Mouse (Mus musculus): ENCODE results near the gene Trip13. TPM values are rescaled to one million over a fixed set of nuclear protein-coding genes. Genes with fewer than 3 reads are reported as not detected.
A peak's percentile ranks its signal among the peaks of the same experiment; 100 is the strongest.

The Trip13 gene
- total RNA-seq (2021), result under 1 TPM; 0.42 to 0.49 TPM

- peak; percentile 88 to 94 for DNase-seq (ENCODE audit: extremely low spot score in 1 of 2, low spot score in 1 of 2)
These were observed at the start of gene Trip13, which contains the start of gene Brd9 for GRCm38 (mm10) chr13:73937321-73938176. Trip13 (minus strand) TSS chr13:73937784. Brd9 (plus strand) TSS chr13:73937811.

- no peak for DNase-seq (ENCODE audit: extremely low spot score in 1 of 2, low spot score in 1 of 2)
These were observed 39.4 kb upstream of the Trip13 start for GRCm38 (mm10) chr13:73976935-73977334.

- DNase-seq (ENCODE audit: extremely low spot score in 1 of 2, low spot score in 1 of 2), result no peak
These were observed 36.9 kb upstream of the Trip13 start for GRCm38 (mm10) chr13:73974523-73974922.

- DNase-seq (ENCODE audit: extremely low spot score in 1 of 2, low spot score in 1 of 2), result peak in 1 of 2 experiments; percentile 39
These were observed 33.2 kb upstream of the Trip13 start for GRCm38 (mm10) chr13:73970545-73971448.

GRCm38 (mm10) chr13:73963551-73963950 is 26.0 kb upstream of the Trip13 start, which contains the start of gene Zdhhc11:
Zdhhc11 (plus strand) TSS chr13:73963851.
- DNase-seq (ENCODE audit: extremely low spot score in 1 of 2, low spot score in 1 of 2), result no peak

GRCm38 (mm10) chr13:73961177-73961576 is 23.6 kb upstream of the Trip13 start:
- DNase-seq (ENCODE audit: extremely low spot score in 1 of 2, low spot score in 1 of 2), result no peak

- no peak for DNase-seq (ENCODE audit: extremely low spot score in 1 of 2, low spot score in 1 of 2)
These were observed 22.6 kb upstream of the Trip13 start for GRCm38 (mm10) chr13:73960117-73960652.

- DNase-seq (ENCODE audit: extremely low spot score in 1 of 2, low spot score in 1 of 2), result no peak
These were observed 17.9 kb upstream of the Trip13 start for GRCm38 (mm10) chr13:73955531-73955930.

- no peak for DNase-seq (ENCODE audit: extremely low spot score in 1 of 2, low spot score in 1 of 2)
These were observed 17.1 kb upstream of the Trip13 start for GRCm38 (mm10) chr13:73954666-73955065.

- no peak for DNase-seq (ENCODE audit: extremely low spot score in 1 of 2, low spot score in 1 of 2)
These were observed 16.1 kb upstream of the Trip13 start for GRCm38 (mm10) chr13:73953551-73954130.

GRCm38 (mm10) chr13:73944606-73945005 is 7.0 kb upstream of the Trip13 start:
- DNase-seq (ENCODE audit: extremely low spot score in 1 of 2, low spot score in 1 of 2), result no peak

- DNase-seq (ENCODE audit: extremely low spot score in 1 of 2, low spot score in 1 of 2), result no peak
These were observed 1.5 kb upstream of the Trip13 start for GRCm38 (mm10) chr13:73939101-73939500.

GRCm38 (mm10) chr13:73938177-73938560 is 585 bp upstream of the Trip13 start:
- DNase-seq (ENCODE audit: extremely low spot score in 1 of 2, low spot score in 1 of 2), result no peak

- no peak for DNase-seq (ENCODE audit: extremely low spot score in 1 of 2, low spot score in 1 of 2)
These were observed 655 bp downstream of the Trip13 start for GRCm38 (mm10) chr13:73936938-73937320.

GRCm38 (mm10) chr13:73932201-73932600 is 5.4 kb downstream of the Trip13 start:
- no peak for DNase-seq (ENCODE audit: extremely low spot score in 1 of 2, low spot score in 1 of 2)

- no peak for DNase-seq (ENCODE audit: extremely low spot score in 1 of 2, low spot score in 1 of 2)
These were observed 24.5 kb downstream of the Trip13 start for GRCm38 (mm10) chr13:73913066-73913465.

- peak in 1 of 2 experiments; percentile 59 for DNase-seq (ENCODE audit: extremely low spot score in 1 of 2, low spot score in 1 of 2)
These were observed 29.7 kb downstream of the Trip13 start for GRCm38 (mm10) chr13:73907683-73908412.

- no peak for DNase-seq (ENCODE audit: extremely low spot score in 1 of 2, low spot score in 1 of 2)
These were observed 30.4 kb downstream of the Trip13 start for GRCm38 (mm10) chr13:73907136-73907535.

GRCm38 (mm10) chr13:73897561-73897960 is 40.0 kb downstream of the Trip13 start:
- DNase-seq (ENCODE audit: extremely low spot score in 1 of 2, low spot score in 1 of 2), result no peak

Data from layer of hippocampus, postnatal 25 days (tissue).